Mouse (Mus musculus): ENCODE data around the gene March5.
"Not testable (repeated sequence)": the region's sequence is repeated elsewhere in the genome, so short reads cannot be mapped to it uniquely, and the experiment has no call there.

Gene March5

GRCm38 (mm10) chr19:37207303-37208175 is at the start of gene March5:
Gene March5 (plus strand): TSS chr19:37207543.
- no peak for DNase-seq (ENCODE audit: low read depth)

GRCm38 (mm10) chr19:37172096-37172495 is 35.2 kb upstream of the March5 start:
- DNase-seq (ENCODE audit: low read depth), result no peak

- DNase-seq (ENCODE audit: low read depth), result no peak
Observed at GRCm38 (mm10) chr19:37172566-37173130, 34.7 kb upstream of the March5 start.

GRCm38 (mm10) chr19:37173331-37174115 is 33.8 kb upstream of the March5 start:
- DNase-seq (ENCODE audit: low read depth), result no peak

GRCm38 (mm10) chr19:37174116-37174715 is 33.1 kb upstream of the March5 start:
- no peak for DNase-seq (ENCODE audit: low read depth)

- no peak for DNase-seq (ENCODE audit: low read depth)
Observed at GRCm38 (mm10) chr19:37174716-37175435, 32.5 kb upstream of the March5 start.

- DNase-seq (ENCODE audit: low read depth), result no peak
Observed at GRCm38 (mm10) chr19:37175436-37175805, 31.9 kb upstream of the March5 start.

GRCm38 (mm10) chr19:37175919-37176318 is 31.4 kb upstream of the March5 start:
- DNase-seq (ENCODE audit: low read depth), result no peak

GRCm38 (mm10) chr19:37176879-37177462 is 30.4 kb upstream of the March5 start:
- DNase-seq (ENCODE audit: low read depth), result no peak

- peak; percentile 54 for DNase-seq (ENCODE audit: low read depth)
Observed at GRCm38 (mm10) chr19:37177819-37178708, 29.3 kb upstream of the March5 start.

- no peak for DNase-seq (ENCODE audit: low read depth)
Observed at GRCm38 (mm10) chr19:37188366-37188948, 18.9 kb upstream of the March5 start.

GRCm38 (mm10) chr19:37192475-37193058 is 14.8 kb upstream of the March5 start:
- peak; percentile 56 for DNase-seq (ENCODE audit: low read depth)

- no peak for DNase-seq (ENCODE audit: low read depth)
Observed at GRCm38 (mm10) chr19:37198165-37198880, 9.0 kb upstream of the March5 start.

- no peak for DNase-seq (ENCODE audit: low read depth)
Observed at GRCm38 (mm10) chr19:37199889-37200288, 7.5 kb upstream of the March5 start.

GRCm38 (mm10) chr19:37203371-37203770 is 4.0 kb upstream of the March5 start:
- DNase-seq (ENCODE audit: low read depth), result no peak

- DNase-seq (ENCODE audit: low read depth), result not testable (repeated sequence)
Observed at GRCm38 (mm10) chr19:37205155-37205554, 2.2 kb upstream of the March5 start.

GRCm38 (mm10) chr19:37206641-37207302 is 571 bp upstream of the March5 start:
- no peak for DNase-seq (ENCODE audit: low read depth)

- DNase-seq (ENCODE audit: low read depth), result no peak
Observed at GRCm38 (mm10) chr19:37208176-37208755, 923 bp downstream of the March5 start, which contains the start of gene Cpeb3. Gene Cpeb3 (minus strand): TSS chr19:37208601.
